In genomic region chr1:140489816-140490215, GRCm38 (mm10) we compare ENCODE assay signal across 21 mouse cellular contexts.
DNase-seq lines count a peak whose midpoint lies in the region; ATAC-seq and TF ChIP-seq lines count a peak whose summit lies in the region.
"Had no signal": no experiment of that assay in that cellular context is flagged by ENCODE, and none has a peak within 500 bp of the region (broad histone marks: within the 10 kb centered on the region; RNA-seq: fewer than 3 reads in every experiment).

No protein-coding gene starts in this region.

- H3K4me2 ChIP-seq in lung, embryonic 14.5 days: no peak overlapping the region
- H3K4me2 ChIP-seq: heart, embryonic 12.5 days; hindbrain, embryonic 14.5 days; intestine, embryonic 15.5 days; kidney, embryonic 15.5 days; lung, embryonic 15.5 days; midbrain, embryonic 13.5 days; neural tube, embryonic 15.5 days had no signal

- TF ChIP-seq POLR2A in lung, adult 2 months (IDR thresholded peaks at IDR 0.05; ENCODE audit: borderline replicate concordance, extremely low read depth, low read depth, low read length): no peak

- ATAC-seq in lung, embryonic 14.5 days (ENCODE audit: insufficient read depth): no peak
- ATAC-seq: intestine, embryonic 15.5 days; midbrain, embryonic 13.5 days had no signal

- intact Hi-C loops in left cerebral cortex, adult 2 months (cut with DNase I): loop anchor here (1.0 to 2.0 kb wide), 2 partner anchors 55 to 151 kb away; no protein-coding TSS in a partner anchor

- H3K27ac ChIP-seq in lung, embryonic 14.5 days (ENCODE audit: low read depth): no peak overlapping the region
- H3K27ac ChIP-seq in left cerebral cortex, adult 2 months: peak overlapping the region; percentile 48
- H3K27ac ChIP-seq: hindbrain, embryonic 14.5 days; intestine, embryonic 15.5 days; kidney, embryonic 15.5 days; lung, embryonic 15.5 days; macrophage; midbrain, embryonic 13.5 days; neural tube, embryonic 15.5 days; stomach, postnatal 0 days had no signal

- DNase-seq in lung, embryonic 14.5 days: peak; percentile 2
- DNase-seq in lung, adult 2 months: no peak
- peak; percentile 11 to 19 for DNase-seq in frontal cortex, postnatal 10 days (ENCODE audit: low spot score in 2 of 2)
- peak; percentile 20 to 33 for DNase-seq in left cerebral cortex, adult 2 months (ENCODE audit: extremely low spot score in 1 of 2, low spot score in 2 of 2)
- DNase-seq in right cerebral cortex, postnatal 36 days (ENCODE audit: low spot score in 2 of 2): peak; percentile 34 to 79
- DNase-seq in thymus, adult 18-20 months: no peak
- DNase-seq in gastrocnemius, postnatal 10 days: no peak
- DNase-seq: adrenal gland, postnatal 25 days; cerebellum, adult 9-11 months; thymus, postnatal 25 days had no signal

- H3K27me3 ChIP-seq in lung, embryonic 14.5 days (ENCODE audit: insufficient read depth, low read length): no peaks in the 10 kb centered on the region
- H3K27me3 ChIP-seq: heart, embryonic 12.5 days; intestine, embryonic 15.5 days; kidney, embryonic 15.5 days; lung, embryonic 15.5 days; midbrain, embryonic 13.5 days; neural tube, embryonic 15.5 days had no signal

- no peaks in the 10 kb centered on the region for H3K4me1 ChIP-seq in lung, embryonic 14.5 days (ENCODE audit: insufficient read depth)
- no peaks in the 10 kb centered on the region for H3K4me1 ChIP-seq in lung, adult 2 months (ENCODE audit: control insufficient read depth, insufficient read depth, low read length)
- H3K4me1 ChIP-seq: intestine, embryonic 15.5 days; kidney, embryonic 15.5 days; lung, embryonic 15.5 days; midbrain, embryonic 13.5 days; neural tube, embryonic 15.5 days had no signal

- TF ChIP-seq CTCF in lung, embryonic 14.5 days (IDR thresholded peaks at IDR 0.05; ENCODE audit: low read depth): no peak
- TF ChIP-seq CTCF in lung, adult 2 months (IDR thresholded peaks at IDR 0.05; ENCODE audit: insufficient read depth, low read length): no peak
- TF ChIP-seq CTCF in left cerebral cortex, adult 2 months (IDR thresholded peaks at IDR 0.05): no peak

- 54% methylated on average over 2 of the region's 2 CpGs for WGBS in lung, embryonic 14.5 days
- WGBS in lung, adult 2 months: 43% methylated on average over 2 of the region's 2 CpGs

- H3K9ac ChIP-seq in lung, embryonic 14.5 days: no peak overlapping the region
- H3K9ac ChIP-seq: heart, embryonic 12.5 days; hindbrain, embryonic 14.5 days; intestine, embryonic 15.5 days; kidney, embryonic 15.5 days; lung, embryonic 15.5 days; midbrain, embryonic 13.5 days; neural tube, embryonic 15.5 days had no signal

- H3K4me3 ChIP-seq in lung, embryonic 14.5 days (ENCODE audit: low read depth, low read length): no peak overlapping the region
- H3K4me3 ChIP-seq in lung, adult 2 months (replicated peaks; ENCODE audit: extremely low read depth, low read depth, low read length): no peak overlapping the region
- no peak overlapping the region for H3K4me3 ChIP-seq in left cerebral cortex, adult 2 months
- H3K4me3 ChIP-seq: erythroblast, embryonic 14.5 days; heart, embryonic 12.5 days; intestine, embryonic 15.5 days; kidney, embryonic 15.5 days; lung, embryonic 15.5 days; midbrain, embryonic 13.5 days; myocyte; neural tube, embryonic 15.5 days had no signal

- no peaks in the 10 kb centered on the region for H3K36me3 ChIP-seq in lung, embryonic 14.5 days (ENCODE audit: insufficient read depth)
- H3K36me3 ChIP-seq: heart, embryonic 12.5 days; intestine, embryonic 15.5 days; kidney, embryonic 15.5 days; lung, embryonic 15.5 days; midbrain, embryonic 13.5 days; neural tube, embryonic 15.5 days had no signal

- no peaks in the 10 kb centered on the region for H3K9me3 ChIP-seq in lung, embryonic 14.5 days (ENCODE audit: low read depth, low read length)
- H3K9me3 ChIP-seq: heart, embryonic 12.5 days; intestine, embryonic 15.5 days; kidney, embryonic 15.5 days; lung, embryonic 15.5 days; midbrain, embryonic 13.5 days; neural tube, embryonic 15.5 days had no signal

Comparison
In these comparisons a context has a peak if more than half of its experiments do, and no peak if none do; other contexts are left out.
1. DNase-seq: peak in lung, embryonic 14.5 days (single experiment), frontal cortex, postnatal 10 days (2 of 2), left cerebral cortex, adult 2 months (2 of 2) and right cerebral cortex, postnatal 36 days (2 of 2); none in lung, adult 2 months (single experiment), thymus, adult 18-20 months (0 of 2) and gastrocnemius, postnatal 10 days (single experiment).